Mouse (Mus musculus) left cerebral cortex, postnatal 14 days (tissue): Measurements from ENCODE around the gene Zfp3. TPM values are rescaled to one million over a fixed set of nuclear protein-coding genes. Genes with fewer than 3 reads are reported as not detected.

Experiments used
- microRNA-seq, 2 experiments: library from miRNA; unstranded; fragments of <30 nt; microRNA quantifications; one replicate each; pipeline ENCODE4 v1.2.0; 2022
- total RNA-seq, 2 experiments: library from RNA; stranded (reverse); gene quantifications; 2 replicates each; pipeline ENCODE4 v1.2.3; 2021

Gene Zfp3
- total RNA-seq, 2 experiments from 2014 or later, result 14.6 to 14.8 TPM

Small RNA genes within 50 kb of the gene (microRNA-seq; reads per million reads assigned to microRNA genes)
- 0 reads per million in 2 experiments for gene Gm22760

Other genes starting within 250 kb of the Zfp3 start
- not detected for gene Vmo1, start 249.6 kb upstream of the Zfp3 start, total RNA-seq
- not detected for gene Gltpd2, start 245.0 kb upstream of the Zfp3 start, total RNA-seq
- 100 to 1,000 TPM; 181 to 196 TPM for gene Psmb6, start 238.8 kb upstream of the Zfp3 start, total RNA-seq
- gene Gm40193, start 231.3 kb upstream of the Zfp3 start, total RNA-seq, result not detected
- 10 to 100 TPM; 14.8 to 17.4 TPM for gene Pld2, start 224.1 kb upstream of the Zfp3 start, total RNA-seq
- 100 to 1,000 TPM; 346 to 351 TPM for gene Mink1, start 201.3 kb upstream of the Zfp3 start, total RNA-seq
- 1 to 10 TPM in 1 of 2 experiments, under 1 TPM in 1; 0.51 to 1.2 TPM for gene 4930544D05Rik, start 148.4 kb upstream of the Zfp3 start, total RNA-seq
- not detected for gene Chrne, start 145.0 kb upstream of the Zfp3 start, total RNA-seq
- not detected for gene Gp1ba, start 125.1 kb upstream of the Zfp3 start, total RNA-seq
- 10 to 100 TPM; 67.3 to 69.1 TPM for gene Rnf167, start 117.0 kb upstream of the Zfp3 start, total RNA-seq
- 100 to 1,000 TPM; 120 to 125 TPM for gene Slc25a11, start 116.7 kb upstream of the Zfp3 start, total RNA-seq
- 100 to 1,000 TPM; 267 to 286 TPM for gene Pfn1, start 109.6 kb upstream of the Zfp3 start, total RNA-seq
- 1 to 10 TPM; 8.3 to 8.6 TPM for gene Eno3, start 107.0 kb upstream of the Zfp3 start, total RNA-seq
- gene Spag7, start 94.8 kb upstream of the Zfp3 start, total RNA-seq, result 10 to 100 TPM; 53.5 to 53.8 TPM
- 100 to 1,000 TPM; 217 to 223 TPM for gene Camta2, start 76.1 kb upstream of the Zfp3 start, total RNA-seq
- gene Inca1, start 64.1 kb upstream of the Zfp3 start, total RNA-seq, result 1 to 10 TPM; 1.4 to 1.6 TPM
- gene Kif1c, start 63.7 kb upstream of the Zfp3 start, total RNA-seq, result 10 to 100 TPM; 43.9 to 46.0 TPM
- not detected for gene Scimp, start 48.4 kb downstream of the Zfp3 start, total RNA-seq
- 100 to 1,000 TPM; 110 to 118 TPM for gene Rabep1, start 80.6 kb downstream of the Zfp3 start, total RNA-seq
- 10 to 100 TPM; 52.9 to 55.9 TPM for gene Nup88, start 205.8 kb downstream of the Zfp3 start, total RNA-seq
- gene Rpain, start 206.0 kb downstream of the Zfp3 start, total RNA-seq, result 10 to 100 TPM; 36.8 to 46.5 TPM
- gene C1qbp, start 218.8 kb downstream of the Zfp3 start, total RNA-seq, result 100 to 1,000 TPM; 100 to 103 TPM
- gene Dhx33, start 240.2 kb downstream of the Zfp3 start, total RNA-seq, result 10 to 100 TPM; 18.8 to 20.6 TPM